In genomic region chr12:55495114-55495901, GRCm38 (mm10) we compare ENCODE assay signal across 9 mouse cellular contexts. TPM values are rescaled to one million over a fixed set of nuclear protein-coding genes. Genes with fewer than 3 reads are reported as not detected.
DNase-seq lines count a peak whose midpoint lies in the region; ATAC-seq lines count a peak whose summit lies in the region.
"Had no signal": no experiment of that assay in that cellular context is flagged by ENCODE, and none has a peak within 500 bp of the region (broad histone marks: within the 10 kb centered on the region; RNA-seq: fewer than 3 reads in every experiment).

No protein-coding gene starts in this region.

- WGBS in forebrain, embryonic 14.5 days: 40% methylated on average over 9 of the region's 9 CpGs
- 37% methylated on average over 9 of the region's 9 CpGs for WGBS in forebrain, embryonic 16.5 days
- WGBS in lung, embryonic 16.5 days: 18% methylated on average over 9 of the region's 9 CpGs

- no peak overlapping the region for H3K4me2 ChIP-seq in forebrain, embryonic 14.5 days (ENCODE audit: low read length)
- no peak overlapping the region for H3K4me2 ChIP-seq in forebrain, embryonic 16.5 days (ENCODE audit: low read length)
- no peak overlapping the region for H3K4me2 ChIP-seq in lung, embryonic 16.5 days (ENCODE audit: low read depth, low read length)

- no peak for ATAC-seq in forebrain, embryonic 14.5 days
- no peak for ATAC-seq in forebrain, embryonic 16.5 days
- ATAC-seq in lung, embryonic 16.5 days (ENCODE audit: low read depth): peak; percentile 4; the same call in 1 of the 2 replicates
- ATAC-seq: Patski had no signal

- H3K27ac ChIP-seq in forebrain, embryonic 14.5 days (ENCODE audit: low read depth, low read length): no peak overlapping the region
- no peak overlapping the region for H3K27ac ChIP-seq in forebrain, embryonic 16.5 days (ENCODE audit: low read length)
- H3K27ac ChIP-seq in lung, embryonic 16.5 days (ENCODE audit: low read length): no peak overlapping the region

- H3K27me3 ChIP-seq in forebrain, embryonic 14.5 days (replicated peaks; ENCODE audit: control insufficient read depth, insufficient read depth, low read length): no peaks in the 10 kb centered on the region
- no peaks in the 10 kb centered on the region for H3K27me3 ChIP-seq in forebrain, embryonic 16.5 days (replicated peaks; ENCODE audit: control insufficient read depth, insufficient read depth, low read length)
- no peaks in the 10 kb centered on the region for H3K27me3 ChIP-seq in lung, embryonic 16.5 days (ENCODE audit: control insufficient read depth, insufficient read depth, low read depth, low read length)
- H3K27me3 ChIP-seq: Patski had no signal

- H3K4me3 ChIP-seq in forebrain, embryonic 14.5 days (ENCODE audit: low read depth, low read length): no peak overlapping the region
- no peak overlapping the region for H3K4me3 ChIP-seq in forebrain, embryonic 16.5 days (replicated peaks; ENCODE audit: low read length)
- no peak overlapping the region for H3K4me3 ChIP-seq in lung, embryonic 16.5 days (ENCODE audit: low read length)

- H3K9me3 ChIP-seq in forebrain, embryonic 14.5 days (replicated peaks; ENCODE audit: control insufficient read depth, low read length): no peaks in the 10 kb centered on the region
- no peaks in the 10 kb centered on the region for H3K9me3 ChIP-seq in forebrain, embryonic 16.5 days (ENCODE audit: control insufficient read depth, low read length)
- no peaks in the 10 kb centered on the region for H3K9me3 ChIP-seq in lung, embryonic 16.5 days (ENCODE audit: control insufficient read depth, low read length)

- no peak overlapping the region for H3K9ac ChIP-seq in forebrain, embryonic 14.5 days (ENCODE audit: low read length)
- no peak overlapping the region for H3K9ac ChIP-seq in forebrain, embryonic 16.5 days (replicated peaks; ENCODE audit: low read depth, low read length)
- no peak overlapping the region for H3K9ac ChIP-seq in lung, embryonic 16.5 days (ENCODE audit: low read length)

- peaks cover 8% of the 10 kb centered on the region for H3K36me3 ChIP-seq in forebrain, embryonic 14.5 days (ENCODE audit: control insufficient read depth, insufficient read depth, low read length)
- peaks cover 5% of the 10 kb centered on the region for H3K36me3 ChIP-seq in forebrain, embryonic 16.5 days (ENCODE audit: control insufficient read depth, insufficient read depth)
- peaks cover 3% of the 10 kb centered on the region for H3K36me3 ChIP-seq in lung, embryonic 16.5 days (ENCODE audit: control insufficient read depth, insufficient read depth, low read length)

- peak; percentile 83 for DNase-seq in forebrain, embryonic 14.5 days (ENCODE audit: low spot score)
- DNase-seq in 416B (ENCODE audit: low read depth): peak; percentile 85
- DNase-seq in adrenal gland, postnatal 10 days: peak; percentile 79
- peak; percentile 87 for DNase-seq in embryo, embryonic 11 days
- DNase-seq in kidney, adult 8-10 months: peak; percentile 80 to 85
- peak; percentile 50 to 60 for DNase-seq in spleen, adult 18-20 months

- H3K4me1 ChIP-seq in forebrain, embryonic 14.5 days (ENCODE audit: control insufficient read depth, insufficient read depth, low read length): peaks cover 6% of the 10 kb centered on the region; the same call in 1 of the 2 replicates
- H3K4me1 ChIP-seq in forebrain, embryonic 16.5 days (replicated peaks; ENCODE audit: control insufficient read depth, insufficient read depth, low read length): peaks cover 20% of the 10 kb centered on the region
- peaks cover 24% of the 10 kb centered on the region for H3K4me1 ChIP-seq in lung, embryonic 16.5 days (replicated peaks; ENCODE audit: control insufficient read depth, insufficient read depth, low read length)

RNA-seq across cellular contexts. Expression of gene Nfkbia, which starts 2.9 kb away (rescaled TPM):
- 40.0 and 49.7 TPM in 2 replicates for polyA plus RNA-seq in forebrain, embryonic 14.5 days (2014; fragmentation: Nextera tagmentation; extraction: Ambion mirVana)
- 53.4 and 58.5 TPM in 2 replicates for polyA plus RNA-seq in forebrain, embryonic 16.5 days (2015; fragmentation: Nextera tagmentation; extraction: Ambion mirVana)
- 10 to 100 TPM; 83.4 to 91.1 TPM for total RNA-seq in adrenal gland, postnatal 10 days (2021)
- 130 and 136 TPM in 2 replicates for polyA plus RNA-seq in lung, embryonic 16.5 days (2015; fragmentation: Nextera tagmentation; extraction: Ambion mirVana)
